Mouse (Mus musculus) thymus, adult 2 months (tissue): Measurements from ENCODE around the gene Rcan3. TPM values are rescaled to one million over a fixed set of nuclear protein-coding genes. Genes with fewer than 3 reads are reported as not detected.

ENCODE experiments used
- DNase-seq: peaks from one replicate; pipeline ENCODE4 v3.0.0; 2021
- H3K27ac ChIP-seq: fragments of 200-500 bp; 2 replicates; pipeline ENCODE4 v1.5.1; 2012; ENCODE audit warnings: low read length, control low read depth; ENCODE audit not compliant: control insufficient read depth, insufficient read depth
- H3K27me3 ChIP-seq: fragments of 200-500 bp; 2 replicates; pipeline ENCODE4 v1.6.1; 2012; ENCODE audit warnings: mild to moderate bottlenecking, low read length, moderate library complexity, mixed read lengths; ENCODE audit not compliant: control insufficient read depth, insufficient read depth
- H3K36me3 ChIP-seq: fragments of 200-500 bp; 2 replicates; pipeline ENCODE4 v1.6.1; 2012; ENCODE audit warnings: mild to moderate bottlenecking, low read length, moderate library complexity; ENCODE audit not compliant: control insufficient read depth, insufficient read depth
- H3K4me1 ChIP-seq: fragments of 200-500 bp; replicated peaks from 2 replicates; pipeline ENCODE4 v1.6.1; 2012; ENCODE audit warnings: low read length; ENCODE audit not compliant: control insufficient read depth, insufficient read depth
- H3K4me3 ChIP-seq: fragments of 200-500 bp; 2 replicates; pipeline ENCODE4 v1.5.1; 2012; ENCODE audit warnings: mild to moderate bottlenecking, low read length, control low read depth, moderate library complexity; ENCODE audit not compliant: control insufficient read depth, insufficient read depth
- CTCF ChIP-seq: fragments of 200-500 bp; IDR thresholded peaks from 2 replicates; pipeline ENCODE4 v1.5.1; 2012; ENCODE audit warnings: mild to moderate bottlenecking, control low read depth, low read length, moderate library complexity, borderline replicate concordance; ENCODE audit not compliant: control insufficient read depth, poor library complexity, insufficient read depth; ENCODE audit errors: extremely low read depth
- POLR2A ChIP-seq: fragments of 200-500 bp; IDR thresholded peaks from 2 replicates; pipeline ENCODE4 v1.6.1; 2012; ENCODE audit warnings: mild to moderate bottlenecking, low read length, control low read depth, moderate library complexity; ENCODE audit not compliant: control insufficient read depth, poor library complexity, insufficient read depth; ENCODE audit errors: extremely low read depth
- WGBS: fragments of 180-500 bp; shearing (Covaris S2); methylation state at CpG from one replicate; pipeline ENCODE4 v1.1.7; 2018; 5-methylcytosine and 5-hydroxymethylcytosine counted together
- polyA plus RNA-seq: library from polyadenylated mRNA; depleted of rRNA; stranded (reverse); fragments of >200 nt; gene quantifications from 2 replicates; pipeline ENCODE4 v1.2.3, GENCODE M21; 2012

Gene Rcan3
- polyA plus RNA-seq, 1 experiment: 21.9 TPM

DNA sequence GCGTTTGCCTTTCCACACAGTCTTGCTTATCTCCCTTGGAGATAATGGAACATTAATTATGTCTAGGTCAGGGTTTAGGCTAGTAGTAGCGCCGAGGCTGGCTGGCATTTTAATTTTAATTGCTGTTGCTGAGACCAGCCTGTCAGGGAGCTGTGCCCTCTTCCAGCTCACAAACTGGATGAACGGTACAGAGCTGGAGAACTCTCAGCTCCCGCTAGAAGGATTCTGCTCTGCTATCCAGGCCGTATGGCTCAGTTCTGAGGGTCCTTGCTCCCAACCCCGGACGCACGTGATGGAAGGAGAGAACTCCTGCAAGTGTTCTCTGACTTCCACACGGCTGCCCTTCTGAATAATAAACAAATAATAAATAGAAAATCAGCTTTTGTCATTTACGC is 739 bp upstream of the Rcan3 start:
- Histone ChIP-seq H3K4me1 (peaks cover 40% of the 10 kb centered on the region), H3K4me3 (peak overlapping the region; percentile 51), H3K27ac (peak overlapping the region; percentile 27; the same call in 1 of the 2 replicates), H3K27me3 (no peaks in the 10 kb centered on the region), H3K36me3 (no peaks in the 10 kb centered on the region)
- WGBS: 46% methylated on average over 11 of the region's 11 CpGs
- TF ChIP-seq CTCF (no peak), POLR2A (no peak)
- DNase-seq: no peak

DNA sequence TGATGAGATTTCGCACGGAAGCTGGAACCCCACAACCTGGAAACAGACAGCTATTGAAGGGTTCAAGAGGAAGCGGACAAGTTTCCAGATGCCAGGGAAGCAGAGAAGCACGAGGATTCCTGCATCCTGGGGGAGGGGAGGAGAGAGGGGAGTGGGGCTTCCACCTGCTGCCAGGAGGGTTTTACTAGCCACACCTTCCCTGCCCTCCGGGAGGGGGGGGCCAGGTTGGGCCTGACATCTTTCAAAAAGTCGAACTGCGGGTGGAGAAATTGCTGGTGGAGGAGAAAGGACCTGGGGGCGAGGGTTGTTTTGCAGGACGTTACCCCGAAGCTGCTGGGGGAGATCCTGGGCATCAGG is 589 bp downstream of the Rcan3 start:
- Histone ChIP-seq H3K27ac (peak overlapping the region; percentile 6), H3K36me3 (no peaks in the 10 kb centered on the region), H3K4me3 (peak overlapping the region; percentile 96), H3K4me1 (peaks cover 45% of the 10 kb centered on the region), H3K27me3 (no peaks in the 10 kb centered on the region)
- 31% methylated on average over 10 of the region's 10 CpGs for WGBS
- DNase-seq: peak; percentile 33
- TF ChIP-seq POLR2A (no peak), CTCF (no peak)

DNA sequence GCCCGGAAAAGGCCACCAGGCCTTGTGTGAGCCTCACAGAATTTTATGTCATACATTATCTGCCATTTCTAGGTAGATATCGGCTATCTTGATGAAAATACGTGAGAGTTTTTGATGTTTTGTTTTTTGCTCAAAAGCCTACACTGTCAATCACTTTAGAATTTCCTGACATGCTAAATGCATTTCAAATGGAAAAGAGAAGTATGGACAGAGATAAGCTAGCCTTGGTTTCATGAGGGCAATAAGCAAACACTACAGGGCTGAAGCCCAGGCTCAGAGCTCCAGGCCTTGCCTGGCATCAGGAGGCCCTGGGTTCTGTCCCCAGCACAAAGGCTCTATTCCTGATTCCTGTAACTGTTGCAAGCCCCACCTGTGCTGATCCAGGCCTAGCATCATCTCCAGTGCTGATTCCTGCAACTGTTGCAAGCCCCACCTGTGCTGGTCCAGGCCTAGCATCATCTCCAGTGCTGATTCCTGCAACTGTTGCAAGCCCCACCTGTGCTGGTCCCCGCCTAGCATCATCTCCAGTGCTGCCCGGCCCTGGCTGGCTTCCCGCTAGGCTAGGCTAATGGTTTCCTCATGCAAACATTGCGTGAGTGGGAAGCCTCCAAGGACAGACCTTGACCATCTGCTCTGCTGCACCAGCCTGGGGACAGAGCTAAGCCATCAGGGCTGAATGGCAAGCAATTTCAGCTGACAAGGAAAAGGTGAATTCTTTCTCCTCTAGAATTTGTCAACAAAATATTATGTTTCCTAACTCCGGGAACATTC is 3.5 kb downstream of the Rcan3 start:
- no peak for DNase-seq
- WGBS: 88% methylated on average over 8 of the region's 8 CpGs
- no peaks in the 10 kb centered on the region for H3K27me3 ChIP-seq
- no peaks in the 10 kb centered on the region for H3K36me3 ChIP-seq
- H3K4me1 ChIP-seq: peaks cover 46% of the 10 kb centered on the region
- H3K4me3 ChIP-seq: no peak overlapping the region
- TF ChIP-seq POLR2A (no peak), CTCF (no peak)
- no peak overlapping the region for H3K27ac ChIP-seq

DNA sequence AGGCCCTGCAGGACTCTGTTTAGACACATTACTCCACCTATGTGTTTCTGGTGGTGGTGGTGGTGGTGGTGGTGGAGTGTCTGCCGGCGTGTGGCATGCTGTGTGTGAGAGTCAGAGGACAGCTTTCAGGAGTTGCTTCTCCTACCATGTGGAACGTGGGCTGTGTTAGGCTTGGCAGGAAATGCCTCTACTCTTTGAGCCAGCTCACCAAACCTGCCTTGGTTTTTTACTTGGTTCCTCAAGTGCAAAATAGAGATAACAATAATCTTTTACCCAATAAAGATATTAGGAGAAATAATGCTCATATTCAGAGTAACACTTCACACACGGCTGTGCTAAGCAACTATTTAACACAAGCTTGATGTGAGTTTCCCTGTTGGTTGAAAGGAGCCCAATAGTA is 4.3 kb downstream of the Rcan3 start:
- Histone ChIP-seq H3K36me3 (no peaks in the 10 kb centered on the region), H3K27ac (no peak overlapping the region), H3K4me1 (peaks cover 44% of the 10 kb centered on the region), H3K27me3 (no peaks in the 10 kb centered on the region), H3K4me3 (no peak overlapping the region)
- 47% methylated on average over 4 of the region's 4 CpGs for WGBS
- TF ChIP-seq CTCF: no peak
- no peak for TF ChIP-seq POLR2A
- no peak for DNase-seq

DNA sequence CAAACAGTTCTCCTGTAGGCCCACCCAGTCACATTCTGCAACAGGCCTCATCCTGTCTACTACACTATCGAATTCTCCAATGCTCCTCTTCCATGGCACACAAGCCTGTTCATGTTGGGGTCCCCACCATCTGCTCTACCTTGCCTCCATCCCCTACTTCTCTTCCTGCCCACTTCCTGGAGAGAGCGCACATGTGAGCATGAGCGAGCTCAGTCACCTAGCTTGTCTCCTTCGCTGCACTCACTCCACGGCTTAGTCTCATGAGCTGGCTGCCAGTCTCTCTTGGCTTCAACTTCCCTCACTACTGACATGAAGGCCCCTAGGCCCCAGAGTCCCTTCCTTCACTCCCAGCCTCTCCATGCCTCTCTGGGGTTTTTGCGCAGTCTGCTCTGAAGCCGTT is 7.1 kb downstream of the Rcan3 start:
- Histone ChIP-seq H3K27ac (peak overlapping the region; percentile 82), H3K4me1 (peaks cover 31% of the 10 kb centered on the region), H3K36me3 (no peaks in the 10 kb centered on the region), H3K27me3 (no peaks in the 10 kb centered on the region), H3K4me3 (no peak overlapping the region)
- peak; percentile 24 for DNase-seq
- TF ChIP-seq POLR2A (0 out of 2 replicates have a peak, but pooled peaks have one; percentile 33), CTCF (no peak)
- WGBS: 34% methylated on average over 7 of the region's 7 CpGs

DNA sequence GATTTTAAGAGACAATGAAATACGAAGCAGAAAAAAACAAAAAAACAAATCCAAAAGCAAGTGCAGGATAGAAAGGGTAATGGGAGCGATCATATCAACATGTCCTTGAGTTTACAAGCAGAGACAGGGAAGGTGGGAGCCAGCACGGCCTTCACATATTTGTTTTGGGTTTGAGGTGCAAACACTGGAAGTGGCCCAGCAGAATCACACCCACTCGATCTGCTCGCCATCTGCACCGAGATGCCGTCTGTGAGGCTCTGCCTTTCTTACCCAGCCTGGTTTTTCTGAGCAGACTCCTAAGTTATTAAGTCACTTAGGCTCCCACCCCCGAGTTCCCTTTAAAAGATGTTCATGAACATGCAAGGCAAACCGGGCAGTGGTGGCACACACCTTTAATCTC is 8.0 kb downstream of the Rcan3 start:
- Histone ChIP-seq H3K4me1 (peaks cover 29% of the 10 kb centered on the region), H3K27me3 (no peaks in the 10 kb centered on the region), H3K27ac (no peak overlapping the region), H3K36me3 (no peaks in the 10 kb centered on the region), H3K4me3 (no peak overlapping the region)
- TF ChIP-seq CTCF (no peak), POLR2A (no peak)
- 91% methylated on average over 9 of the region's 9 CpGs for WGBS
- no peak for DNase-seq

DNA sequence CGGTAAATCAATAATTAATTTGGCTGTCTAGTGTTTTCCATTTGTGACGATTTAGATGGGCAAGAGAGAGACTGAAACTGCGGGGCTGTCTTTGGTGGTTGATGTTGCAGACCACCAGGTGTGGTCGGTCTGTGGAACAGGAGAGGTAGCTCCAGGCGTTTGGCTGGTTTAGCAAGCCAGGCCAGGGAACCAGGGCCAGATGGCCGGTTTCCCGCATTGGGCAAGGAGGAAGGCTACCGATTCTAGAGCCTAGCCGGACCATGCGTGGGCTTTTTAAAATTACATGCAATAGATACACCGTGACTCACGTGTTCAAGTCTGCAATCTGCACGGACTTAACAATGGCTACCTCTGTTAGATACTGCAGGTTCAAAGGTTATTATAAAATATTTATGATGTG is 12.7 kb downstream of the Rcan3 start:
- H3K27ac ChIP-seq: no peak overlapping the region
- H3K4me1 ChIP-seq: peaks cover 10% of the 10 kb centered on the region
- TF ChIP-seq POLR2A (no peak), CTCF (no peak)
- 97% methylated on average over 13 of the region's 13 CpGs for WGBS
- H3K4me3 ChIP-seq: no peak overlapping the region
- no peak for DNase-seq
- no peaks in the 10 kb centered on the region for H3K27me3 ChIP-seq
- peaks cover 6% of the 10 kb centered on the region; the same call in 1 of the 2 replicates for H3K36me3 ChIP-seq

DNA sequence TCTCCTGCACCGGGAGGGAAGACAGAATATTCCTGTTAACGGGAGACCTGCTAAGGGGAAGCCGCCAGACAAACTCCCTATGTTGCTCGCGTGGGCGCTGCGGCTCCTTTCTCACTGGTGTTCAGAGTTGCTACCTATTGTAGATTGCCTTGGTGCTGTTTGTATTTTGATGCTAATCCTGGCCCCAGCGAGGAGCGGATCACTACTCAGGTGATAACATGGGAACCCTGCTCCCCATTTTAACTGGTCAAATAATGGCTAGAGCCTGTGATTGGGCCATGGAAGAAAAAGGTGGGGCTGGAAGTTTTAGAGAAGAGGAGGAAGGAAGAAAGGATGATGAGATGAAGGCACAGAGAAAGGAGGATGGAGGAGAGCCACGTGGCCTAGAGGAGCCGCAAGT is 13.2 kb downstream of the Rcan3 start:
- H3K4me3 ChIP-seq: no peak overlapping the region
- no peak overlapping the region for H3K27ac ChIP-seq
- TF ChIP-seq CTCF (no peak), POLR2A (no peak)
- 98% methylated on average over 11 of the region's 11 CpGs for WGBS
- H3K36me3 ChIP-seq: peaks cover 6% of the 10 kb centered on the region; the same call in 1 of the 2 replicates
- H3K27me3 ChIP-seq: no peaks in the 10 kb centered on the region
- no peak for DNase-seq
- H3K4me1 ChIP-seq: peaks cover 10% of the 10 kb centered on the region
